ENCODE assay signal across 8 mouse cellular contexts in the genomic region with DNA sequence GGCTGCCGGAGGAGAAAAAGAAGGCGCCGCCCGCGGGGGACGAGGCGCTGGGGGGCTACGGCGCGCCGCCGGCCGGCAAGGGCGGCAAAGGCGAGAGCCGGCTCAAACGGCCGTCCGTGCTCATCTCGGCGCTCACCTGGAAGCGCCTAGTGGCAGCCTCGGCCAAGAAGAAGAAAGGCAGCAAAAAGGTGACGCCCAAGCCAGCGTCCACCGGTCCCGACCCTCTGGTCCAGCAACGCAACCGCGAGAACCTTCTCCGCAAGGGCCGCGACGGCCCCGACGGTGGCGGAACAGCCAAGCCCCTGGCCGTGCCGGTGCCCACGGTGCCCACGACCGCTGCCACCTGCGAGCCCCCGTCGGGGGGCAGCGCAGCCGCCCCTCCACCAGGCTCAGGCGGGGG. TPM values are rescaled to one million over a fixed set of nuclear protein-coding genes. Genes with fewer than 3 reads are reported as not detected.
DNase-seq lines count a peak whose midpoint lies in the region; ATAC-seq lines count a peak whose summit lies in the region.

No protein-coding gene starts in this region.

- no peaks in the 10 kb centered on the region for H3K36me3 ChIP-seq in lung, embryonic 16.5 days (ENCODE audit: control insufficient read depth, insufficient read depth, low read length)
- no peaks in the 10 kb centered on the region for H3K36me3 ChIP-seq in hindbrain, embryonic 10.5 days
- H3K36me3 ChIP-seq in midbrain, embryonic 13.5 days, result no peaks in the 10 kb centered on the region

- H3K4me2 ChIP-seq in lung, embryonic 16.5 days (ENCODE audit: low read depth, low read length), result peak overlapping the region; percentile 96
- H3K4me2 ChIP-seq in midbrain, embryonic 13.5 days (replicated peaks), result peak overlapping the region; percentile 93

- peak; percentile 13 for DNase-seq in CD4-positive, CD25-positive, alpha-beta regulatory T cell, adult 2 months (ENCODE audit: low read depth, low spot score)
- DNase-seq in lung, postnatal 10 days, result no peak
- DNase-seq in hindbrain, embryonic 10.5 days (ENCODE audit: low spot score), result no peak
- DNase-seq in embryo, embryonic 10.5 days (ENCODE audit: low spot score), result no peak
- DNase-seq in retina, embryonic 14.5 days (ENCODE audit: low spot score), result no peak

- ATAC-seq in CD4-positive, CD25-positive, alpha-beta regulatory T cell, adult 4 months, result no peak
- ATAC-seq in lung, embryonic 16.5 days (ENCODE audit: low read depth), result peak; percentile 17
- no peak; the same call in 1 of the 2 replicates for ATAC-seq in midbrain, embryonic 13.5 days

- H3K27me3 ChIP-seq in lung, embryonic 16.5 days (ENCODE audit: control insufficient read depth, insufficient read depth, low read depth, low read length), result peaks cover 87% of the 10 kb centered on the region
- peaks cover 98% of the 10 kb centered on the region for H3K27me3 ChIP-seq in hindbrain, embryonic 10.5 days (ENCODE audit: insufficient read depth, poor library complexity, severe bottlenecking)
- H3K27me3 ChIP-seq in midbrain, embryonic 13.5 days, result 0 out of 2 replicates have a peak, but pooled peaks cover 2% of the 10 kb centered on the region

- H3K9me3 ChIP-seq in lung, embryonic 16.5 days (ENCODE audit: control insufficient read depth, low read length), result no peaks in the 10 kb centered on the region
- no peaks in the 10 kb centered on the region for H3K9me3 ChIP-seq in hindbrain, embryonic 10.5 days
- no peaks in the 10 kb centered on the region for H3K9me3 ChIP-seq in midbrain, embryonic 13.5 days

- H3K4me1 ChIP-seq in lung, embryonic 16.5 days (replicated peaks; ENCODE audit: control insufficient read depth, insufficient read depth, low read length), result peaks cover 6% of the 10 kb centered on the region
- H3K4me1 ChIP-seq in hindbrain, embryonic 10.5 days (replicated peaks), result peaks cover 98% of the 10 kb centered on the region
- H3K4me1 ChIP-seq in midbrain, embryonic 13.5 days (replicated peaks), result peaks cover 79% of the 10 kb centered on the region

- under 1% methylated on average over 48 of the region's 48 CpGs for WGBS in lung, embryonic 16.5 days
- under 1% methylated on average over 48 of the region's 48 CpGs for WGBS in hindbrain, embryonic 10.5 days
- under 1% methylated on average over 38 of the region's 48 CpGs for WGBS in midbrain, embryonic 13.5 days

- peak overlapping the region; percentile 60 for H3K4me3 ChIP-seq in lung, embryonic 16.5 days (ENCODE audit: low read length)
- H3K4me3 ChIP-seq in hindbrain, embryonic 10.5 days, result peak overlapping the region; percentile 82
- peak overlapping the region; percentile 89 for H3K4me3 ChIP-seq in midbrain, embryonic 13.5 days (replicated peaks)

- no peak overlapping the region for H3K27ac ChIP-seq in lung, embryonic 16.5 days (ENCODE audit: low read length)
- peak overlapping the region; percentile 94 for H3K27ac ChIP-seq in hindbrain, embryonic 10.5 days
- H3K27ac ChIP-seq in midbrain, embryonic 13.5 days, result peak overlapping the region; percentile 90

- peak overlapping the region; percentile 48 for H3K9ac ChIP-seq in lung, embryonic 16.5 days (ENCODE audit: low read length)
- H3K9ac ChIP-seq in midbrain, embryonic 13.5 days (replicated peaks), result peak overlapping the region; percentile 98

RNA-seq across cellular contexts. Expression of gene Cdk5r2, which starts 0.4 kb away (rescaled TPM):
- not detected for polyA plus RNA-seq in CD4-positive, CD25-positive, alpha-beta regulatory T cell, adult 4 months (2017; shearing (Covaris generic))
- polyA plus RNA-seq in lung, embryonic 16.5 days (2015; fragmentation: Nextera tagmentation; extraction: Ambion mirVana), result not detected in 2 replicates
- polyA plus RNA-seq in hindbrain, embryonic 10.5 days (2016; fragmentation: Nextera tagmentation; extraction: Ambion mirVana), result 0.96 and 2.6 TPM in 2 replicates
- 4.8 and 7.1 TPM in 2 replicates for polyA plus RNA-seq in midbrain, embryonic 13.5 days (2015; fragmentation: Nextera tagmentation; extraction: Ambion mirVana)

RNA-seq across cellular contexts. Expression of gene Fev, which starts 30.1 kb away (rescaled TPM):
- polyA plus RNA-seq in CD4-positive, CD25-positive, alpha-beta regulatory T cell, adult 4 months (2017; shearing (Covaris generic)), result not detected
- not detected in 2 replicates for polyA plus RNA-seq in lung, embryonic 16.5 days (2015; fragmentation: Nextera tagmentation; extraction: Ambion mirVana)
- 0.25 and 0.89 TPM in 2 replicates for polyA plus RNA-seq in hindbrain, embryonic 10.5 days (2016; fragmentation: Nextera tagmentation; extraction: Ambion mirVana)
- 1.8 and 5.1 TPM in 2 replicates for polyA plus RNA-seq in midbrain, embryonic 13.5 days (2015; fragmentation: Nextera tagmentation; extraction: Ambion mirVana)

RNA-seq across cellular contexts. Expression of gene Cryba2, which starts 37.8 kb away (rescaled TPM):
- polyA plus RNA-seq in CD4-positive, CD25-positive, alpha-beta regulatory T cell, adult 4 months (2017; shearing (Covaris generic)), result not detected
- polyA plus RNA-seq in lung, embryonic 16.5 days (2015; fragmentation: Nextera tagmentation; extraction: Ambion mirVana), result not detected in 2 replicates
- not detected in 2 replicates for polyA plus RNA-seq in hindbrain, embryonic 10.5 days (2016; fragmentation: Nextera tagmentation; extraction: Ambion mirVana)
- 0.64 and 1.9 TPM in 2 replicates for polyA plus RNA-seq in midbrain, embryonic 13.5 days (2015; fragmentation: Nextera tagmentation; extraction: Ambion mirVana)
